Mouse (Mus musculus) forebrain, postnatal 0 days (tissue): ENCODE data around the gene Hist3h2ba. TPM values are rescaled to one million over a fixed set of nuclear protein-coding genes. Genes with fewer than 3 reads are reported as not detected.

Experiments used
- ATAC-seq: fragments of 200-750 bp; cut with Nextera tagmentation; 2 replicates; pipeline ENCODE4 v1.8.0; 2017; ENCODE audit warnings: mild to moderate bottlenecking, moderate library complexity
- DNase-seq: peaks from one replicate; pipeline ENCODE4 v3.0.0-alpha.2; 2015
- H3K27ac ChIP-seq: fragments of 300-500 bp; sonication (generic); 2 replicates; pipeline ENCODE4 v1.5.1; 2014; ENCODE audit warnings: low read depth, mild to moderate bottlenecking, antibody characterized with exemption, low read length, moderate library complexity, mixed read lengths
- H3K27me3 ChIP-seq: fragments of 300-500 bp; sonication (generic); 2 replicates; pipeline ENCODE4 v1.6.1; 2014; ENCODE audit warnings: mild to moderate bottlenecking, low read length, mixed read lengths; ENCODE audit not compliant: insufficient read depth
- H3K36me3 ChIP-seq: fragments of 300-500 bp; sonication (generic); 2 replicates; pipeline ENCODE4 v1.6.1; 2014; ENCODE audit warnings: mild to moderate bottlenecking, moderate library complexity; ENCODE audit not compliant: insufficient read depth
- H3K4me1 ChIP-seq: fragments of 300-500 bp; sonication (generic); 2 replicates; pipeline ENCODE4 v1.6.1; 2014; ENCODE audit warnings: antibody characterized with exemption; ENCODE audit not compliant: insufficient read depth
- H3K4me2 ChIP-seq: fragments of 300-500 bp; sonication (generic); 2 replicates; pipeline ENCODE4 v1.6.1; 2014; ENCODE audit warnings: low read depth, mild to moderate bottlenecking, moderate library complexity
- H3K4me3 ChIP-seq: fragments of 300-500 bp; sonication (generic); 2 replicates; pipeline ENCODE4 v1.5.1; 2014; ENCODE audit warnings: low read depth, low read length, mixed read lengths
- H3K9ac ChIP-seq: fragments of 300-500 bp; sonication (generic); 2 replicates; pipeline ENCODE4 v1.6.1; 2014; ENCODE audit warnings: mild to moderate bottlenecking
- H3K9me3 ChIP-seq: fragments of 300-500 bp; sonication (generic); 2 replicates; pipeline ENCODE4 v1.6.1; 2016; ENCODE audit warnings: low read length
- CTCF ChIP-seq: sonication (generic); IDR thresholded peaks from 2 replicates; pipeline ENCODE4 v1.5.1; 2016; ENCODE audit warnings: antibody characterized with exemption, control low read depth, low read depth
- WGBS: fragments of 180-500 bp; shearing (Covaris S2); extraction: QIAGEN DNeasy Blood & Tissue Kit; methylation state at CpG from one replicate; pipeline ENCODE4 v1.1.7; 2014; 5-methylcytosine and 5-hydroxymethylcytosine counted together
- polyA plus RNA-seq: library from polyadenylated mRNA; unstranded; fragments of >200 nt; fragmentation: Nextera tagmentation; extraction: Ambion mirVana; gene quantifications from 2 replicates; pipeline ENCODE4 v1.2.1, GENCODE M21; 2015
- total RNA-seq: library from RNA; depleted of rRNA; stranded (reverse); fragments of >200 nt; gene quantifications from 2 replicates; pipeline ENCODE4 v1.2.3, GENCODE M21; 2014

Gene Hist3h2ba
- total and polyA plus RNA-seq, 2 experiments from 2014 or later = 111 to 446 TPM

- 62% methylated on average over 5 of the region's 5 CpGs for WGBS
- H3K9me3 ChIP-seq = no peaks in the 10 kb centered on the region
- no peak for DNase-seq
- H3K27me3 ChIP-seq = no peaks in the 10 kb centered on the region
- H3K4me3 ChIP-seq = peak overlapping the region; percentile 59
- H3K36me3 ChIP-seq = no peaks in the 10 kb centered on the region; the same call in 1 of the 2 replicates
- peaks cover 21% of the 10 kb centered on the region for H3K4me1 ChIP-seq
- ATAC-seq = no peak
- no peak overlapping the region for H3K27ac ChIP-seq
- no peak for TF ChIP-seq CTCF
- peak overlapping the region; percentile 75 for H3K9ac ChIP-seq
- peak overlapping the region; percentile 85 for H3K4me2 ChIP-seq
Measured at GRCm38 (mm10) chr11:58957226-58957914, 8.7 kb downstream of the Hist3h2ba start.

- no peak overlapping the region for H3K27ac ChIP-seq
- 88% methylated on average over 6 of the region's 6 CpGs for WGBS
- peaks cover 21% of the 10 kb centered on the region for H3K4me1 ChIP-seq
- TF ChIP-seq CTCF = no peak
- H3K9me3 ChIP-seq = no peaks in the 10 kb centered on the region
- H3K4me3 ChIP-seq = no peak overlapping the region
- ATAC-seq (no peak), DNase-seq (no peak)
- H3K4me2 ChIP-seq = no peak overlapping the region
- no peaks in the 10 kb centered on the region; the same call in 1 of the 2 replicates for H3K36me3 ChIP-seq
- H3K27me3 ChIP-seq = no peaks in the 10 kb centered on the region
- no peak overlapping the region for H3K9ac ChIP-seq
Measured at GRCm38 (mm10) chr11:58958536-58958935, 9.8 kb downstream of the Hist3h2ba start.

GRCm38 (mm10) chr11:58959186-58959825 is 10.6 kb downstream of the Hist3h2ba start:
- Histone ChIP-seq H3K27ac (peak overlapping the region; percentile 66), H3K36me3 (no peaks in the 10 kb centered on the region; the same call in 1 of the 2 replicates), H3K9ac (peak overlapping the region; percentile 56), H3K4me3 (peak overlapping the region; percentile 49), H3K4me2 (peak overlapping the region; percentile 81), H3K27me3 (no peaks in the 10 kb centered on the region), H3K9me3 (no peaks in the 10 kb centered on the region), H3K4me1 (peaks cover 21% of the 10 kb centered on the region)
- ATAC-seq (no peak), DNase-seq (no peak)
- WGBS = 27% methylated on average over 15 of the region's 15 CpGs
- no peak for TF ChIP-seq CTCF

DNA sequence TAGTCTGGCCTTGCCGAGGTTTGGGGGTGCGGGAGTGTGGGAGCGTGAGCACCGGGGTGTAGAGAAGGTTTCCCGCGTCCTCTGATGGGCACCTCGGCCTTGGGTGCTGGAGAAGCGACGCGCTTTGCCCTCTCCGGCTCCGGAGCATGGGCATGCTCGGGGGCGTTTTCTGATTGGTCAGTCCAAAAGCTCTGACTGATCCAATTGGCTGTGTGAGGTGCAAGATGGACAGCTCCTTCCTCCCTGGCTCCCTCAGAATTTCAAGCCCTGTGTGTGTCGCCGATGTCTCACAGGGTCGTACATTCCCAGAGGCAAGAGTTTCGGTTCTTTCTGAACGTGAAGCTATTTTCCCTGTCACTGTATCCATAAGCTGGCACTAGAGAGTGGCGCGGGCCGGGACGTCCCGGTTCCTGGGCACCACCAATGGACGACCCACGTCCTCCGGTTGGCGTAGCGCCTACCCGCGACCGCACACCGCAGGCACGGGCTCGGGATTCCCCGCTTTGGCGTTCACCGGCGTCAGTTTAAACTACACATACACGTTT is 11.3 kb downstream of the Hist3h2ba start:
- Histone ChIP-seq H3K27me3 (no peaks in the 10 kb centered on the region), H3K36me3 (no peaks in the 10 kb centered on the region; the same call in 1 of the 2 replicates), H3K4me3 (peak overlapping the region; percentile 49), H3K4me1 (peaks cover 21% of the 10 kb centered on the region), H3K9me3 (no peaks in the 10 kb centered on the region), H3K9ac (peak overlapping the region; percentile 56), H3K27ac (peak overlapping the region; percentile 66), H3K4me2 (peak overlapping the region; percentile 81)
- TF ChIP-seq CTCF = peak; percentile 59
- DNase-seq = peak; percentile 85
- 3% methylated on average over 40 of the region's 40 CpGs for WGBS
- ATAC-seq = peak; percentile 88

- Histone ChIP-seq H3K4me1 (peaks cover 18% of the 10 kb centered on the region), H3K27me3 (no peaks in the 10 kb centered on the region), H3K9ac (no peak overlapping the region), H3K9me3 (no peaks in the 10 kb centered on the region), H3K27ac (no peak overlapping the region), H3K4me3 (no peak overlapping the region), H3K36me3 (no peaks in the 10 kb centered on the region; the same call in 1 of the 2 replicates), H3K4me2 (no peak overlapping the region)
- WGBS = 69% methylated on average over 50 of the region's 50 CpGs
- DNase-seq = peak; percentile 21
- TF ChIP-seq CTCF = peak; percentile 8; the same call in 1 of the 2 replicates
- no peak for ATAC-seq
Measured at GRCm38 (mm10) chr11:58961364-58962177, 12.9 kb downstream of the Hist3h2ba start.

DNA sequence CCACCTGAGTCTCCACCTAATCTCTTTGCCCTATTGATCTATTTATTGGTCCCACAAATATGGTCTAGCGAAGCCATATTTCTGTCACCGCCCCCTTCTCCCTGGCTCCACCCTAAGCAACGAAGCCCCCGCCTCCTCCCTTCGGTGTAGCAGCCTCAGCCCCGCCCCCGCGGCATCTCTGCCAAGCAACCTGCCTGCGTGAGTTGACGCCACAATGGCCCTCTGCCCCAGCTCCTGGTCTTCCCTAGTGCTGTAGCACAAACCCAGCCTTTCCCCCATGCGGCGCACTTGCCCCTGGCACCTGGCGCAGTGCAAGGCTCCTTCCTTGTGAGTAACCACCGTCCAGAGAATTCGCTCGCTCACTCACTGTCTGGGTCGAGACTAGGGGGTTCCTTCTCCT is 14.8 kb downstream of the Hist3h2ba start:
- no peak overlapping the region for H3K4me2 ChIP-seq
- DNase-seq (no peak), ATAC-seq (no peak)
- no peak overlapping the region for H3K27ac ChIP-seq
- no peaks in the 10 kb centered on the region; the same call in 1 of the 2 replicates for H3K36me3 ChIP-seq
- no peak overlapping the region for H3K4me3 ChIP-seq
- no peaks in the 10 kb centered on the region for H3K9me3 ChIP-seq
- peaks cover 4% of the 10 kb centered on the region for H3K4me1 ChIP-seq
- TF ChIP-seq CTCF = no peak
- no peaks in the 10 kb centered on the region for H3K27me3 ChIP-seq
- WGBS = 31% methylated on average over 17 of the region's 17 CpGs
- H3K9ac ChIP-seq = no peak overlapping the region
